Mouse (Mus musculus): ENCODE measurements around the gene Myh10. TPM values are rescaled to one million over a fixed set of nuclear protein-coding genes. Genes with fewer than 3 reads are reported as not detected.
"Not testable (repeated sequence)": the region's sequence is repeated elsewhere in the genome, so short reads cannot be mapped to it uniquely, and the experiment has no call there.

Gene Myh10
- total RNA-seq, 2 experiments from 2014 or later: 31.4 to 32.2 TPM

DNA sequence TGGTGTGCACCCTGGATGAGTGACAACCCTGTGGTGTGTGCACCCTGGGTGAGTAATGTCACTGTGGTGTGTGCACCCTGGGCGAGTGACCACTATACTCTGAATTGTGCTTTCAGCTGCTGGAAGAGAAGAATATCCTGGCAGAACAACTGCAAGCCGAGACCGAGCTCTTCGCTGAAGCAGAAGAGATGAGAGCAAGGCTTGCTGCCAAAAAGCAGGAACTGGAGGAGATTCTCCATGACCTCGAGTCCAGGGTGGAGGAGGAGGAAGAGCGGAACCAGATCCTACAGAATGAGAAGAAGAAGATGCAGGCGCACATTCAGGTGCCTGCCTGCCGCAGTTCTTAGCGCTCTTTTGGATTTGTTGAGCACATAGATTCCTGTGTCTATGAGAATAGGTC is 95.9 kb downstream of the Myh10 start:
- DNase-seq (ENCODE audit: low spot score in 2 of 2): no peak

DNA sequence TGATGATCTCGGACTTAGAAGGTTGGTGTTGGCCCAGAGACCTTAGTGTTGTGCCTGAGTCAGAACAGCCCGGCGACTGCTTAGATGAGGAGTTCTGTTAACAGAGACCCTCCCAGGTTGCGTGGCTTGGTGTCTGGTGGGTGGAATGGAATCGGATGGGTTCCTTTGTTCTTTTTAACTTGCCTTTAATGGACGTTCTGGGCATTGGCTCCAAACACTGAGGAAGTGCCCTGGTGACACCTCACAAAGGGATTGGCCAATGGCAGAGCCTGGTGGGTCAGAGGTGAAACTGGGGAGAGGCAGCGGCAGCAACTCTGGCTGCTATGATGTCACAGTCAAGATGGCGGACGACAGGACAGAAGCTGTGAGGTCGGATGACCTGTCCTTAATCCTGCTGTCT is 99.4 kb downstream of the Myh10 start:
- DNase-seq (ENCODE audit: low spot score in 2 of 2): no peak

DNA sequence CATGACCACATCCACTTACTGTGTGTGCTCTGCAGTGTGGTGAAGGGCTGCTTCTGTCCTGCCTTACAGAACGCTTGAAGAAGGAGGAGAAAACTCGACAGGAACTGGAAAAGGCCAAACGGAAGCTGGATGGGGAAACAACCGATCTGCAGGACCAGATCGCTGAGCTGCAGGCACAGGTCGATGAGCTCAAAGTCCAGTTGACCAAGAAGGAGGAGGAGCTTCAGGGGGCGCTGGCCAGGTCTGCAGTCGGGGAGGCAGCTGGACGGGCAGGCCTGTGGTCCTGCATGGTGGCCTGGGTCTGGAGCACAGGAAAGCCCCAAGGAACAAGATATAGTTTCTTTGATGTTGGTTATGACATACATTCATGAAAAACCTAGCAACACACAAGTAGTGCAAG is 100.4 kb downstream of the Myh10 start:
- DNase-seq (ENCODE audit: low spot score in 2 of 2): no peak

DNA sequence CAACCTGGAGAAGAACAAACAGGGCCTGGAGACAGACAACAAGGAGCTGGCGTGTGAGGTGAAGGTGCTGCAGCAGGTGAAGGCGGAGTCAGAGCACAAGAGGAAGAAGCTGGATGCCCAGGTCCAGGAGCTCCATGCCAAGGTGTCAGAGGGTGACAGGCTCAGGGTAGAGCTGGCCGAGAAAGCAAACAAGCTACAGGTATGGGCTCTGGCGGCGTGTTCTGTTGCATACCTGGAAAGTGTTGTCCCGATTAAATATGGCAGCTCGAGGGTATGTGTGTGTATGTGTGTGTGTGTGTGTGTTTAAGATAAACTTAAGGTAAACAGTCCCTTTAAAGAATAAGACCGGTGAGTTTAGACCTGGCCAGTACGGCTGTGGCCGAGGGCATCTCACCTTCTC is 106.9 kb downstream of the Myh10 start:
- no peak for DNase-seq (ENCODE audit: low spot score in 2 of 2)

DNA sequence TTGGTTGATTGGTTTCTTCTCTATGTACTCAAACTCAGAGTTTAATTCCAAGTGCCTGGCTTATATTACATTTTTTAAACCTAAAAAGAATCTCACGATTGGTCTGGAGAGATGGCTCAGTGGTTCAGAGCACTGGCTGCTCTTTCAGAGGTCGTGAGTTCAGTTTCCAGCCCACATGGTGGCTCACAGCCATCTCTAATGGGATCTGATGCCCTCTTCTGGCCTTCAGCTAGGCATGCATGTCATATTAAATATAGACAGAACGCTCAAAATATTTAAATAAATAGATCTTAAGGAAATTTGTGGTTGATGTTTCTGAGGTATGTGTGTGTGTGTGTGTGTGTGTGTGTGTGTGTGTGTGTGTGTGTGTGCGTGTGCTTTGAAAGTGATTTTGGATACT is 113.8 kb downstream of the Myh10 start:
- DNase-seq (ENCODE audit: low spot score in 2 of 2): no peak

DNA sequence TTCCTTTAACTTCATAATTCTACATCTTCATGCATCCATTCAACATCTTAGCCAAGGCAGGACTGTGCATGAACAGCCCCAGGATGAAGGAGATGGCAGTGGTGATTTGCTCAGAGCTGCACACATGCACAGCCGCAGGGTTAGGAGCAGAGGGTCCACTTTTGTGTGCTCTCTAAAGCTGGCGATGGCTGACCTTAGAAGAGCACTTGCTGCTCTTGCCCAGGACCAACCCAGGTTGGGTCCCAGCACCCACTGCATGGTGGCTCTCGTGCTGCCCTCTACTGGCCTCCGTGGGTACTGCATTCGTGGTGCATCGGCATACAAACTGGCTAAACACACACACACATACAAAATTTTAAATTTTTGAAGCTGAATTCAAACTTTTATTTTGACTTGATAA is 116.4 kb downstream of the Myh10 start:
- peak; percentile 71 to 79 for DNase-seq (ENCODE audit: low spot score in 2 of 2)

DNA sequence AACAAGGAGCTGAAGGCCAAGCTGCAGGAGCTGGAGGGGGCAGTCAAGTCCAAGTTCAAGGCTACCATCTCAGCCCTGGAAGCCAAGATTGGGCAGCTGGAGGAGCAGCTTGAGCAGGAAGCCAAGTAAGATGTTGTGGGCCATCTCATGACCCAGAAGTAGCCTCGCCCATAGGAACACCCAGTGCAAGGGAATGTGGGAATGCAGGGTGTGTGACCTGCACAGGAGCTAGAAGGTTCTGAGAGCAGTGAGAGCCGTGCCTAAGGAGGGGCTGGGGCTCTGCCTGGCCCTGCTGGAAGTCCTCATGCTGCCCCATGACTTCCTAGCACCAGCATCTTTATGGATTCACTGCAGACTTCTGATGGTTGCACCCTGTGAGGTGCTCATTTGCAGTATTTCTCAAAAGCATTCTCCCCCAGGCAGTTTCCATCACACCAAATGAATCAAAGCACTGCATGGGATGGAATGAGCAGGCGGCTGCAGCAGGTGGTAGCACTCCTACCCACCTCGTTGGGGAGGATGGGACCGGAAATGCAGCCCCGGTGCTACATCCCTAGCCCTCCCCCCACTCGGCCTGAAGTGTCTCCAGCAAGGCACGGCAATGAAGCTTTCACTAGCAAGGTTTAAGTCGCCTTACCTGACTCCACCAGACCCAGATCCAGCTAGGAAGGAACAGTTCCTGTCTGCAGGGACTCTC is 120.7 kb downstream of the Myh10 start:
- DNase-seq (ENCODE audit: low spot score in 2 of 2): no peak

DNA sequence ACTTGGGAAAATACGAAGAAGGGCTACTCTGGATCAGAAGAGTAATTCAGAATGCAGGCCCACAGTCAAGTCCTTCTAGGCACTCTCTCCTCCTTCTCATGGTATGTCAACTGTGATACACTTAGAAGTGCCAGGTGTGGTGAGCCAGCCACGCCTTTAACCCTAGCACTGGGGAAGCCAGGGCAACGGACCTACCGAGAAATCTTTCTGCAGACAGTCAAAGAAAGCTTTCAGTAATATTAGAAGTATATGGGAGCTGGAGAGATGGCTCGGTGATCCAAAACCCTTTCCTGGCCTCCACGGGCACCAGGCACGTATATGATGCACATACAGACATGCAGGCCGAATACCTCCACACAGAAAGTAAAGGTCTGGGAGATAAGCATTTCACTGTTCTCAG is 127.1 kb downstream of the Myh10 start:
- no peak for DNase-seq (ENCODE audit: low spot score in 2 of 2)

DNA sequence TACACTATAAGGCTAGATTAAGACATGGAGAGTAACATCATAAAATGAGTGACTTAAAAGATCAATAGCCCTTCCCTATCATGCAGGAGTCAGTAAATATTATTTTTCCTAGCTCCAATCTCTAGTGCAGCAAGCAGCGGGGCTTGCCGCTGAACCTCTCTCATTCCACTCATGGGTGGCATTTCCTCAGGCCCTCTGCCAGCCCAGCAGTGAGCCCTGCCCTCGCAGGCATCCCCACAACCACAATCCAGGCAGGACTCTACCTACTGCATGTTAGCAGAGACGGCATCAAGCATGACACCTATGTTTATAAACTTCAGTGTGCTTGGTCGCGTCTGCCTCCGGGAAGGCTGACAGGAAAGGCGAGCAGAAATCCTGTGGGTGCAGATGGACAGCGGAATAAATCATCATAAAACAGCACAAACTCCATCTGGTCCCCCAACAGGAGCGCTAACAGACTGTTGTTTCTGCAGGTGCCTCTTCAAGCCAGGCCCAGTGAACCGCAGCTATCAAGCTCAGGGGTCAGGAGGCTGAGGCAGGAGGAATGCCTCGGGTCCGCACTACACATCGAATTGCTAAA is 128.0 kb downstream of the Myh10 start:
- DNase-seq (ENCODE audit: low spot score in 2 of 2): no peak

DNA sequence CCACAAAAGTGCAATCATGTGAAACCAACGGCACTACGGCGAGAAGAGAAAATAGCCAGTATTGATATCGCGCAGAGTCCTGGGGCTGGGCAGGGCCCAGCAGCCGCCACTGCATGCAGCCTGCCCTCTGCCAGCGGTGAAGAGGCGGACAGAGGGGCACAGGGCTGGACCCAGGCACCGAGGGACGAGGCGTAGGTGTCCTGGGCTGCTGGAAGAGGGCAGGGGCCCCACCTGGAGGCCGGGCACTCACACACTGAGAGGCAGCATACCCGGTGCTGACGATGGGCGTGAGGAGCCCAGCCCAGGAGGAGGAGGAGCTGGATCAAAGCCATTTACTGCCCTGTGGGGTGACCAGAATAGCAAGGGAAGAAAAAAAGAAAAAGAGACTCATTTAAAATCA is 131.0 kb downstream of the Myh10 start:
- DNase-seq (ENCODE audit: low spot score in 2 of 2): no peak

DNA sequence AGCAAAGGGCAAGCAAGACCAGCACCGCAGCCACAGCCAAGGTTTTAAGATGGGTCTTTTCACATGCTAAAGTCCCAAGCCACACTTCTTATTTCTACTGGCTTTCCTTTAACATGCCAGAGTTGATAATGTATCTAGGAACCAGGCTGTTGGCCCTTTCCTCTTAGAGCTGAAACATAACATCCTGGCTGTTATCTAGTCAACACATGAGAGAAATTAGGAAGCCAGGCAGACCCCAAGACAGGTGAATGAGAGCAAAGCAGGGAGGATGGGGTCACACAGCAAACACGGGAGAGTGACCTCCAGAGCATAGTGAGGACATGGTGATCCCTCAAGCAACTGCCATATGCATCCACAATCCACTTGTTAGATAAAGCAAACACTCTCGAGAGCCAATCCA is 135.4 kb downstream of the Myh10 start:
- DNase-seq (ENCODE audit: low spot score in 2 of 2): no peak

DNA sequence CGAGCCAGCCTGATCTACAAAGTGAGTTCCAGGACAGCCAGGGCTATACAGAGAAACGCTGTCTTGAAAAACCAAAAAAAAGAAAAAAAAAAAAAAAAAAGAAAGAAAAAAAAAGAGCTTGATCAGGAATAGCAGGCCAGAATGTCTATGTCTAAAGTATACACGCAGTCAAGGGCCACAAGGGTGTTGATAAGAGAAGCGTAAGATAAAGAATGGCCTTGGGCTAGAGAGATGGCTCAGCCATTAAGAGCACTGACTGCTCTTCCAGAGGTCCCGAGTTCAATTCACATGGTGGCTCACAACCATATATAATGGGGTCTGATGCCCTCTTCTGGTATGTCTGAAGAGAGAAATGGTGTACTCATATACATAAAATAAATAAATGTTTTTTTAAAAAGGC is 140.2 kb downstream of the Myh10 start:
- DNase-seq (ENCODE audit: low spot score in 2 of 2): not testable (repeated sequence)

DNA sequence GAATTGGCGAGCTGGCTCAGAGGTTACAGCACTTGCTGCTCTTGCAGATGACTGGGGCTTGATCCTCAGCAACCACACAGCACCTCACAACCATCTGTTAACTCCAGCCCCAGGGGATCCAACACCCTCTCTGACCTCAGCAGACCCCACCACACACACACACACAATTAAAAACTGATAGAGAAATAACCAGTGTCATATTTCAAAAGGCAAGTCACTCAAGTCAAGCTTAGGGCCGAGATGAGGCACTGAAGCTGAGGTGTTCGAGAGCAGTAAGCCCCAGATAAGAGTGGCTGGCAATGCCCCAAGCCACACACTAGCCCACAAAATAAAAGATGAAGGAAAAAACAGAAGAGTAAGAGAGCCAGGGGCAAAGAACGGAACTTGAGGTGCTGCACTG is 141.4 kb downstream of the Myh10 start:
- DNase-seq (ENCODE audit: low spot score in 2 of 2): no peak

DNA sequence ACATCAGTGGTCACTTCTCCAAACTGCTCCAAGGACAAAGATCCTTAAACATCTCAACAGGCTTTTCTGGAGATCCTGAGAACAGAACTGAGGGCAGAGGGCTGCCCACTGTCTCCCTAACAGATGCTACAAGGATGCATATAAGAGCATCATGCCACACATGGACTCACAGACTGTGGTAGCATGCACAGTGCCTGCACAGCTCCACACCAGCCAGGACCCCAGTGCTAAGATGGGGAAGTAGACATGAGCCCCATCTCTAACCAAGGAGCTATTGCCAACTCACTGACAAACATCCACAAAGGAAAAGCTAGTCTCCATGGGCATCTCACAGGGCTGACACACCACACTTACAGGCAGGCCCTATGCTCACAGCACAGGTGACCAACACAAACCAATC is 142.2 kb downstream of the Myh10 start:
- DNase-seq (ENCODE audit: low spot score in 2 of 2): no peak

DNA sequence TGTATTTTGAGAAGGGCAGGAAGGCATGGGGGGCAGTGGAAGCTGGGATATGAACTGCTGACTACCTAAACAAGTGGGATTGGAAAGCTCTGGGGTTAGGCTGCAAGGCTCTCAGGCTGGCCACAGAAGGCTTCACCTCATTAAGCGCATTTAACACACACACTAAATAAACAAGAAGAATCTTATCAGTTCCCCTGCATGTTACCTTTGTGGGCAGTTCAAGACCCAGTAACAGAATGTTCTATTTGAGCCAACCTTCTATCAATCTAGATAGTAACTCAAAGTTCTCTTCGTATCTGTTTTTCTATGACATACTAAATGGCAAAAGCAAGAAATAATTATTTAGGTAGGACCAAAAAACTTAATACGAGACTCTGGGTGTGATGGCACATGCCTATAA is 143.7 kb downstream of the Myh10 start:
- DNase-seq (ENCODE audit: low spot score in 2 of 2): no peak

DNA sequence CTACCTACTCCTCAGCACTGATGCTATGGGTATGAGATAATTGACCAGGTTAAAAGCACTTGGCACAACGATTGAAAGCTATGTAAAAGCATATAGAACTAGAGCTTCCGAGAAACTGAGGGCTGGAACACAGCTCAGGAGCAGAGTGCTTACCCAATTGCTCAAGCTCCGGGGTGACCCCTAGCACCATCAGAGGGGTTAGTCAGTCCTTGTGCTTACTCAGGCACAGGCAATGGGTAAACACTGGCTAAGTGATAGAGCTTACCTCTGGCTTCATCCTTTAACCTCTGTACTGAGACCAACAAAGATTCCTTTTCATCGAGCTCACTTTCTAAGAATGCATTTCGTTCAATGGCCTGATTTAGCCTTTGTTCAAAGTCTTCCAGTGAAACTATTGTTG is 148.2 kb downstream of the Myh10 start:
- no peak for DNase-seq (ENCODE audit: low spot score in 2 of 2)

DNA sequence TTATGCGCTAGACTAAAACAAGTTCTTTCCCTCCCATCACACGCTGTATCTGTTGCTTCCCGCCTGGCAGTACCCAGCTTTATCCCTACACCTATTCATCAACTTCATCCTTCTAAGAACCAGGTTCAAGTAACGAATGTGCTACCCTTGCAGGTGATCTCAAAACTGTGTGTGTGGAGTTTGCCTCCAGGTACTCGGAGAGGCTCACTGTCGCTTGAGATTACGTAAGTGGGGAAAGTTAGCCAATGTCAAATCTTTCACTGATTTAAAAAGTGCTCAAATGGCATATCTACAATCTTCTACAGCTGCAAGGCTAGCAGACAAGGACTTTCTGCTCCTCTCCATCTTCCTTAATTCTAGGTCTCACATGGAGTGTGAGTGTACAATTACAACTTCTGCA is 159.5 kb downstream of the Myh10 start:
- no peak for DNase-seq (ENCODE audit: low spot score in 2 of 2)

DNA sequence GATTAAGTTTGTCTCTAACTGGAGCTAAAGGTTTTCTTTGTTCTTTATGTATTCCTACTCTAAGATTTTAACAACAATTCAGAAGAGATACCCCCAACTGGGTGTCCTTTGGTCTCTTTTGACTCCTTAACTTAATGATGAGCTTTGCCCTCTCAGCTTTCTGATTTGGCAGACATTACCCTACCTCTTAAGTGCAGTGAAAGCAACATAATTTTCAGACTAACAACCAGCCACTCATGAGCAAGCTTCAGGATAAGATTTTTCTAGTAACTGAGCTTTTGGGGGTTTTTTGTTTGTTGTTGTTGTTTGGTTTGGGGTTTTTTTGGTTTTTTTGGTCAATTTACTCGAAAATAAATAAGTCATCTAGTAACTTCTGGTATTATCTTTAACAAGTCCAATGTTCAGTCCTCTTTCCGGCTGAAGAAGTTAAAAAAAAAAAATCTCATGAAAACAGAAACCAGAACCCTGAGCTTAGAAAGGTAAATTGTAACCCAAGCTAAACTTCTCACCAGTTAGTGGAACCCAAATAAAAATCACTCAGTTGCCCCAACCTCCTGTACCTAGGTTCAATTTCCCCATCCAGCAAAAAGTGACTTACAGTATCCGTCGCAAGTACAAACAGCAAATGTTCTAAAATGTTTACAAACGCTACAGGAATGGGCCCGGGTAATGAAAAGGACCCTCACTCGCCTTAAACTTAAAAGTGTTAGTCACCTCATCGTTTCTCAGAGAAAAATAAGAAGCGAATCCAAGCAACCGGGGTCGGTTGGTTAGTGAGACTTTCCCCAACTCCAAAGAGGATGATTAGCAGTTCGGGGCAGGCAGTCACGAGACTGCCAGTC is 160.5 kb downstream of the Myh10 start:
- DNase-seq (ENCODE audit: low spot score in 2 of 2): no peak

DNA sequence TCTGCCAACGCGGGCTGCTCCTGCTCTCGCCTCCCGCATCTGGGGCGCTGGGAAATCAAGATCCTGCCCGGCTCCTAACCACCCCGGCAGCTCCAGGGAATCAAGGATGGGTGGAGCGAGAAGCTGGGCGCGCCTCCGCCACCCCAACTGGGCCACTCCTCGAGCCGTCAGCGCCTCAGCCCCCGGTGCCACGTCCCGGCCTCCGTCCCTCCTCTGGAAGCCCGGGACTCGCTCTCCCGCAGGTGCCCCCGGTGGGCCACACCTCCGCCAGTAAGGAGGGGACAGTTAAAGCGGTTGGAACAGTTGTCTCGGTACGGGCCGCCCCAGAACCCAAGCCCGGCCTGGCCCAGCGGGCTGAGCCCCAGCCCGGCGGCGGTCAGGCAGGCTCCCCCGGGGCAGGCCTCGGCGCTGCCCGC is 161.1 kb downstream of the Myh10 start:
- peak; percentile 74 to 78 for DNase-seq (ENCODE audit: low spot score in 2 of 2)

DNA sequence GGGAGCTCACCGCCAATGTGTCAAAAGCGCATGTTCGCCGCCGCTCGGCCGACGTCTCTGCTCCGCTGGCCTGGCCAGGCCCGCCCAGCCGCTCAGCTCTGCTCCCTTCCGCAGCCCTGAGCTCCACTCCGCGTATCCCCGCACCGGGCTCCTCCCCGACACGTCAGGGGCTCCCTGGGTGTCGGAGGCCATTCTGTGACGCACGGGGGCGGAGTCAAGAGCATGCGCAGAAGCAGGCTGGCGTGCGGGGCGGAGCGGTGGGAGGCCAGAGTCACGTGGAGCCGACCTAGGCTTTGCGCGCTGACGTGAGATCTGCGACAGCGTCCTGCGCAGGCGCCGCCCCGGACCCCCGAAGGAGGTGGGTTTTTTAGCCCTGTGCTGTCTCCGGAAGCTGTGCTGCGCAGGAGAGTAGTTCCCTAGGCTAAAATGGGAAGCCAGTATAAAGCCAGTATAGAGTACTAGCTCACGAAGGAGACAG is 161.6 kb downstream of the Myh10 start:
- DNase-seq (ENCODE audit: low spot score in 2 of 2): peak; percentile 100

DNA sequence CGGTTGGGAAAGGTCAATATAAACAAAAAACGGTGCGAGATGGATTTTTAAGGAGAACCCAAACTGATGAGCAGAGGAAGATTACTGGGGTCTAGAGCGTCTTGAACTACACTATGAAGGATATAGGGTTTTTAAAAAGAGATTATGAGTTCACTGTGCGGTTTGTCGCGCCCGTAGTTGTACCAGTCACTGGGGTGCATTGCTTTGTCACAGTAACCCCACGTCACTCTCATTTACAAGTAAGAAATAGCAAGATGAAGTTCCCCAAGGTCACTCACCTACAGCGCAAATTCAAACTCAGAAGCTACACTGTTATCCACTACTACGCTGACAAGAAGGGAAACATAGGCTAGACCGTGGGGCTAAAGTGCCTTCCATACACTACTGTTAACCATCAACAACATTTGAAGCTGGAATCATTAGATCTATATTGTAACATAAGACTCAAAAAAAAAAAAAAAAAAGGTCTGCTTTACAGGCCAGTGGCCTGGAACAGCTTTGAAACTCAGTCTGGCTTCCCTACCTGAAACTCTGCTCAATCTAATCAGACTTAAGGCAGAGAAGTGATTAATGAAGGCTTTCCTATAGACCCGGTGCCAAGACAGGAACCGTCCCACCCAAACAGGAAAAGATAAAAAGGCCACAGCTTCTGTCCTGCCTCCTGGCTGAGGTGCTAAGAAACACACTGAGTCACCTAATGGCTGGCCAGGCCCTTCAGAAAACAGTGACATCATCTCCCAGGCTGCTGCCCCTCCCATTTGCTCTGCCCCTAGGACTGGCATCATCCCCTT is 162.4 kb downstream of the Myh10 start:
- peak; percentile 32 to 46 for DNase-seq (ENCODE audit: low spot score in 2 of 2)

Measured in adrenal gland, adult 18-20 months (tissue).